Mouse (Mus musculus) CD8-positive naive resting alpha-beta T cell, adult 2 months (primary cell): ENCODE results near the gene Ube2a.

Experiments used
- DNase-seq, 2 experiments: peaks; one replicate each; pipeline ENCODE4 v3.0.0; 2022; ENCODE audit warnings: low read depth in 2 of 2, low spot score in 2 of 2

The Ube2a gene

DNA sequence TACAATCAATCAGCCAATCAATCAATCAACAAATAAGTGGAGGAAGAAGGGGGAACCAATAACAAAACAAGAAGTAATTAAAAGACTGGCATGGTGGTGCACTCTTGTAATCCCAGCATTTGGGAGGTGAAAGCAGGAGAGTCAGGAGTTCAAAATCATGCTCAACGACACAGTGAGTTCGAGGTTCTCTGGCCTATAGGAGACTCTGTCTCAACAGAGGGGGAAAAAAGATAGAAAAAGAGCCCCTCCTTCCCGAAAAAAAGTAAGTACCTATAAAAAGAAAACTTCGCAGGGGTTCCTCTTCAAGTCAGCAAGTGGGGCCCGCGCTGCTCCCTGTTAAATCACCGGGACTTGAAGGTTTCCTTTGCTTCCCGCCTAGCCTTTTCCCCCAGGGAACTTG, at the start of gene Ube2a, which contains the start of gene C330007P06Rik:
Gene Ube2a, plus strand, starts transcription at position 136 of the 400 bp plus-strand sequence.
Gene C330007P06Rik, minus strand, starts transcription at position 347 of the 400 bp plus-strand sequence.
- DNase-seq, result no peak

- no peak for DNase-seq
These were observed 49.6 kb upstream of the Ube2a start for GRCm38 (mm10) chrX:36823932-36824711.

DNA sequence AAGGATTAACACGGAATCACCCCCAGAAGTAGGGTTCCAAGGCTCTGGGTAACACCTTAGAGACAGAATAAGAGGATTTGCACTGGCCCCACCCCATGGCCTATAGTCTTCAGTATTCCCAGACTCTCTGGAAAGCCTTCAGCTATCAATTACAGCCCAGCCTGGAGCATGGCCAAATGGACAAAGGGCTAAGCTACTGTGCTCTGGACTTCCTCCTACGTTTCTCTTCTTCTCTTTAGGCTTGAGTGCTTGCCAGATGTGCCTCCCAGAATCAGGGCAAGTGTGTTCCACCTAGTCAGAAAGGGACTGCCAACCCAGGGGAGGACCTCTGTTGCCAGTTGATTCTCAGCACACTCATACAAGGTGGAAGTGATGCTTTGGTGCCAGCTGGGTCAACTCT, 48.7 kb upstream of the Ube2a start:
- no peak for DNase-seq

DNA sequence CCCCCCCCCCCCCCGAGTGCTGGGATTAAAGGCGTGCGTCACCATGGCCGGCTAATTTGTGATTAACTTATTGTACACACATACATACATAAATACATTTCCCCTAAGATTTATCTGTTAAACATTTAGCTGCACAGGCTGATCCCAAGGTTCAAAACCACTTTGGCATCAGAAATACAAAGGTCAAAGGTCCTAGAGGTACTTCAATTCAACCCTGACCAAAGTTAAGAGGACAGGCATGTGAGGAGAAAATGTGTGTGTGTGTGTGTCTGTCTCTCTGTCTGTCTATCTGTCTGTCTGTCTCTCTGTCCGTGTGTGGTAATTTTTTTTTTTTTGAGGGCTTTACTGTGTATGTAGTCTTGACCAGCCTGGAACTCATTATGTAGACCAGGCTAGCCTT, 46.8 kb upstream of the Ube2a start:
- DNase-seq, result no peak

GRCm38 (mm10) chrX:36830271-36830670, 43.4 kb upstream of the Ube2a start:
- no peak for DNase-seq

GRCm38 (mm10) chrX:36831632-36832031, 42.1 kb upstream of the Ube2a start:
- DNase-seq, result no peak

GRCm38 (mm10) chrX:36833397-36834084, 40.2 kb upstream of the Ube2a start:
- peak; percentile 67 to 79 for DNase-seq

GRCm38 (mm10) chrX:36837069-36837676, 36.5 kb upstream of the Ube2a start:
- DNase-seq, result no peak

DNA sequence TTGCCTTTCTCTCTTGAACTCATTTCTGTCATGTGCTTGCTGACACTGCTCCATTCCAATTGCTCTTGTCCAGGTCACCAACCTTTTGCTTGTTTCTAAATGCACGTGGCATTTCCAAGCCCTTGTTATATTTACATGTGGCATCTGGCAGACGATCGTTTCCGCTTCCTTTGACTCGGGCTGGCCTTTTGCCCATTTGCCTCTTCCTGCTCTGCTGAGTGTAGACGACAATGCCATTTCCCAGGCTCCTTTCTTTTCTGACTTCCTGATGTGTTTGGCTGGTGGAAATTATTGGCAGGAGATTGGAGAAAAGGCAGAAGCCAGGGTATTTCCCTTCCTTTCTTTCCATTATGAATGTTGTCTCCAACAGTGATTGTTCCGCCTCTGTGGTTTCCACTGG, 34.3 kb upstream of the Ube2a start:
- no peak for DNase-seq

DNA sequence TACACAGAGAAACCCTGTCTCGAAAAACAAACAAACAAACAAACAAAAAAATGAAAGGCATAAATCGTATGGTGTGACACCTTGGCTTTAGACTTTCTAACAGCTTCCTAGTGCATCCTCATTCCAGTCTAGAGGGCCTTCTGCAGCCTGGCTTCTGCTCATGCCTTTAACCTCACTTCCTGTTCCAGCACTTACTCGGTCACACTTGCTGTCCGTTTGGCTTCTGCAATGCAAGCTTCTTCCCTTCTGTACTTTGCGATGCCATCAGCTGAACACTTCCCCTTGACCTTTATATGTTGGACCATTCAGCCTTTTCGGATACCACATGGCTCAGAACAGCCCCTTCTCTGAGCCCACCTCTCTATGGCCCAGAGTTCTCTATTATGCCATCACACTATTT, 32.0 kb upstream of the Ube2a start:
- no peak for DNase-seq

DNA sequence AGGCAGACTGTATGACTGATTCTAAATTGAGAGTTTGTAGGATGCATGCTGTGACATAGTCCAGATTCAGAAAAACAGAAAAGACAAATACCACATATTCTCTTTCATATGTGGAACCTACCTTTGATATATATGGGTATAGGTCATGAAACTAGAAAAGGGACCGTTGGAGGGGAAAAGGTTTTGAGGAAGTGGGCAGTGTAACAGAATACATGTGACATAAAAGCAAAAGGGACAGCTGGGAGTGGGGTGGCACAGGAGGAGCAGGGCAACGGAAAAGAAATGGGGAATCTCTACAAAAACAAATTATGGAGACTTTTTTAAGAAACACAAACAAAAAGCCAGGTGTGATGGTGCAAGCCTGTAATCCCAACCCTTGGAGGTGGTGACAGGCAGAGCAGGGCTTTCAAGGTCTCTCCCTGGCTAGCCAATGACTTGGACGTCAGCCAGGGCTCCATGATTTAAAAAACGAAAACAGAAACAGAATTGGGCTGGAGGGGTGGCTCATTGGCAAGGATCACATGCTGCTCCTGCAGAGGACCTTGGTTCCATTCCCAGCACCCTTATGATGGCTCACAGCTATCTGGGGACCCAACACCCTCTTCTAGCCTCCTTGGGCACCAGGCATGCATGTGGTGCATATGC, 30.2 kb upstream of the Ube2a start:
- no peak for DNase-seq

- no peak for DNase-seq
These were observed 26.5 kb upstream of the Ube2a start for GRCm38 (mm10) chrX:36847152-36847551.

- DNase-seq, result no peak
These were observed 21.1 kb upstream of the Ube2a start for GRCm38 (mm10) chrX:36852631-36853030.

DNA sequence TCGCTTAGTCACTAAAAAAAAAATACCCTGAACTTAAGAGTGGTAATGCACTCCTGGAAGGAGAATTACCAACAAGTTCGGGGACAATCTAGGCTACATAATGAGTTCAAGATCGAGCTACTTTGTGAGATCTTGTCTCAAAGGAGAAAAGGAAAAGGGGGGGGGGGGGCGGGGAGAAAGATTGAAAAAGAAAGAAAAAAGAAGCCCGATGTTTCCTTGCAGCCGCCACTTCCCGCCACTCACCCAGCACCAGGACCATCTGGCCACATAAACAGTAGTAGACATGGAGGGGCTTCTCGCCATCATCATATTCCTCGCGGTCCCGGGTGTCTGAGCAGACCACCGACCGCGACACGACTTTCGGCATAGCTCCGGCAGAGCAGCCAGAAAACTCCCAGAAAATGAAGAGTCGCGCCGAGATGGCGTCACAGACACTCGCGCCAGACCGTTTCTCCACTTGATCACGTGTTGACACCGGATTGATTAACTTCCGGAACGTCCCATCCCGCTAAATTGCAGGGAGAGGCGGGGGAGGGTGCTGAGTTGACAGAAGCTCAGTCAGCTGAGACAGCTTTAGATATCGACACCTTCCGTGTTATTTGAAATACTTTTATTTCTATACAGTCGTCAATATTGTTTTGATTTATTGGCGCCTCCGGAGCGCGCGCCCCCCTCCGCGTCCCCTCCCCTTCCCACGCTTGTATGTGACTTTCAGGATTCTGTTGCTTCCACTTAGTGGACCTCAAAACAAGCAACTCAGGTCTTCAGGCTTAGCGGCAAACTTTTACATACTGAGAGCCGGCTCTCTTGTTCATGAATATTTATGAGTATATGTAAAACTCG, 9.7 kb upstream of the Ube2a start:
- DNase-seq, result peak; percentile 62 to 76

DNA sequence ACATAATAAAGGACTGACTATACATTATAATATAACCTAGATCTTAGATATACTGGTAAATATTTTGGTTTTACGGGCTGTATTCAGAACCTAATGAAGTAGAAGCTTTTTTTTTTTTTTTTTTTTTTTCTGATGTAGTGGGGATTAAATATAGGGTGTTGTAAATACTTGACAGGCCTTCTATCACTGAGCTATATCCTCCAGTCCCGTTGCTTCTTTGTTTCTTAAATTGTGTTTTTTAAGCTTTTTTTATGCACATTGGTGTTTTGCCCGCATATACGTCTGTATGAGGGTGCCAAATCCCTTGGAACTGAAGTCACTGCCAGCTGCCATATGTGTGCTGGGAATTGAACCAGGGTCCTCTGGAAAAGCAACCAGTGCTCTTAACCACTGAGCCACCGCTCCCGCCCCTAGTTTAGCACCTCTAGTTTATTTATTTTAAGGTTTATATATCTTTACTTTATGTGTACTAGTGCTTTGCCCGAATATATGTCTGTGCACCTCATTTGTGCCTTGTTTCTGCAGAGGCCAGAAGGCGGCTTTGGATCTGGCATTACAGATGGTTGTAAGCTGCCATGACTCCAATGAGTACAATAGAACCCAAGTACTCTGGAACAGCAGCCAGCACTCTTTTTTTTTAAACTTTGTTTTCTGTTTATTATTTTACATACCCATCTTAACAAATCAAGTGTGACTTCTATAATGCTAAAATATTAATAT, 8.9 kb upstream of the Ube2a start:
- DNase-seq, result no peak

DNA sequence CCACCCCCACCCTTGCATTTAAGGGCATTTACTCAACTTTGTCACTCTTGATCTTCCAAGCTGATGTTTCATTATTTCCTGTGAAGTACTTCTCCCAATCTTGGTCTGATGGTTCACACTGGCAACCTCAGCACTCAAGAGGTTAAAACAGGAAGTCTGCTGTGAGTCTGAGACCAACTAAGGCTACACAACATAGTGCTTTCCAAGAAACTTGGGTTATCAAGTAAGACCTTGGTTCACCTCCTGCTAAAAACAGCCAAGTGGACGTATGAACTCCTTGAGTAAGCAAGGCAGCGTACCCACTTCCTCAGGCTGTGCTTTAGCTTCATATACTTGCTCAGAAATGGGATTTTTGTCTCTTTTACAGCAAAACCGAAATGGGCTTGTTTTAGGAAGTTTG, 3.3 kb upstream of the Ube2a start:
- DNase-seq, result no peak

DNA sequence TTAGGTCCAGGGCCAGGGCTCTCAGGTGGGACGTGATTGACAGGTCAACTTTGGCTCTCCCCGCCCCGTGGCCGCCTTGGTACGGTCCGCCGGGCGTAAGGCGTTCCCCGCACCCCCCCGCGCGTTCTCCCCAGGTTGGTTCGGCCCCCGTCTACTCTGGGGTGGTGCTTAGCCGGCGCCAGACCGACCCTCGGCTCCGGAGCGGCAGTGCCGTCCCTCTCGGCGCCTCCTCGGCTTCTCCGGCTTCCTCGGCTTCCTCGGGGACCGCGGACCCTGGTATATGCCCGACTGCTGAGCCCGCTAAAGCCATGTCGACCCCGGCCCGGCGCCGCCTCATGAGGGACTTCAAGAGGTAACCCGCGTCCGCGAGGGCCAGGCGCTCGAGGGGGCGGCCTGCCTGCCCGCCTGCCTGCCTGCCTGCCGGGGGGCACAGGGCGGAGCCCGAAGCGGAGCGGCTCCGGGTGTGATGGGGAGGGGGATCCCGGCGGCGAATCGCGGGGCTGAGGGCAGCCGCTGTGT, 537 bp downstream of the Ube2a start:
- DNase-seq, result peak; percentile 80 to 84

DNA sequence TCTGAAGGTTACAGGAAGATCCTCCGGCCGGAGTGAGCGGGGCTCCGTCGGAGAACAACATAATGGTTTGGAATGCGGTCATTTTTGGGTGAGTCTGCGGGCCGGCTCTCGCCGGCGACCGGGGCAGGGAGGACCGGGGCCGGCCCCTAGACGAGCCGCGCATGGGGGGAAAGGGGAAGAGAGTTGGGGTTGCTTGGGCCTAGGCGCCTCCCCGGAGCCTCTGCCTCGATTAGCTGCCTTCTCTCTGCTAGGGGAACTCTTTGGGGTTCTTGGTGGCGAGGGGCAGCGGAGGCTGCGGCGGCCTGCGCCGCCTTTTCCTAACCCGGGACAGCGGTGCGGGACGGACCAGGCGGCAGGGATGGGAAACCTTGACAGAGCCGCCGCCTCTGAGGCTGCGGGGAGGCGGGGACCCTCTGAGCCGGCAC, 1.0 kb downstream of the Ube2a start:
- peak in 1 of 2 experiments; percentile 2 for DNase-seq

GRCm38 (mm10) chrX:36884719-36885118, 11.0 kb downstream of the Ube2a start:
- DNase-seq, result peak in 1 of 2 experiments; percentile 36

DNA sequence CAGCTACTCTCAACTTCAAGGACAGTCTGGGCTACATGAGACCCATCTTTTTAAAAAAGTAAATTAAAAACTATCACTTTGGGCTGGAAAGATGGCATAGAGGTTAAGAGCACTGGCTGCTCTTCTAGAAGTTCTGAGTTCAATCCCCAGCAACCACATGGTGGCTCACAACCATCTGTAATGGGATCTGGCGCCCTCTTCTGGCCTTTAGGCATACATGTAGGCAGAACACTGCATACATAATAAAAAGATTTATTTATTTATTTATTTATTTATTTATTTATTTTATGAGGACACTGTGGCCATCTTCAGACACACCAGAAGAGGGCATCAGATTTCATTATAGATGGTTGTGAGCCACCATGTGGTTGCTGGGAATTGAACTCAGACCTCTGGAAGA, 25.2 kb downstream of the Ube2a start:
- peak in 1 of 2 experiments; percentile 15 for DNase-seq
